Mouse (Mus musculus) lung, postnatal 4 days (tissue): Measurements from ENCODE around the gene Dnah14.

Experiments used
- DNase-seq, 2 experiments: peaks; one replicate each; pipeline ENCODE4 v3.0.0; 2021

Gene Dnah14

GRCm38 (mm10) chr1:181793541-181793940 lies 217.2 kb downstream of the Dnah14 start:
- peak; percentile 74 to 77 for DNase-seq

GRCm38 (mm10) chr1:181799911-181800310 lies 223.6 kb downstream of the Dnah14 start:
- no peak for DNase-seq

GRCm38 (mm10) chr1:181800667-181801066 lies 224.3 kb downstream of the Dnah14 start:
- peak; percentile 13 to 70 for DNase-seq

- DNase-seq = no peak
Observed at GRCm38 (mm10) chr1:181811481-181812223, 235.3 kb downstream of the Dnah14 start.

GRCm38 (mm10) chr1:181826716-181827115 lies 250.4 kb downstream of the Dnah14 start:
- DNase-seq = no peak

GRCm38 (mm10) chr1:181828365-181828764 lies 252.0 kb downstream of the Dnah14 start:
- peak in 1 of 2 experiments; percentile 28 for DNase-seq

- DNase-seq = no peak
Observed at GRCm38 (mm10) chr1:181832720-181833119, 256.4 kb downstream of the Dnah14 start.

GRCm38 (mm10) chr1:181833143-181833542 lies 256.8 kb downstream of the Dnah14 start:
- no peak for DNase-seq

- no peak for DNase-seq
Observed at GRCm38 (mm10) chr1:181838111-181838510, 261.8 kb downstream of the Dnah14 start.

GRCm38 (mm10) chr1:181839746-181840366 lies 263.5 kb downstream of the Dnah14 start:
- DNase-seq = peak in 1 of 2 experiments; percentile 39

- no peak for DNase-seq
Observed at GRCm38 (mm10) chr1:181841396-181841795, 265.0 kb downstream of the Dnah14 start.

GRCm38 (mm10) chr1:181841864-181842672 lies 265.7 kb downstream of the Dnah14 start:
- DNase-seq = peak; percentile 98 to 99

- peak in 1 of 2 experiments; percentile 27 for DNase-seq
Observed at GRCm38 (mm10) chr1:181842781-181843180, 266.4 kb downstream of the Dnah14 start, which contains the start of gene Lbr. Gene Lbr (minus strand): TSS chr1:181843046.

- no peak for DNase-seq
Observed at GRCm38 (mm10) chr1:181844874-181845547, 268.7 kb downstream of the Dnah14 start.

- no peak for DNase-seq
Observed at GRCm38 (mm10) chr1:181845767-181846166, 269.4 kb downstream of the Dnah14 start.

GRCm38 (mm10) chr1:181847396-181847795 lies 271.0 kb downstream of the Dnah14 start:
- no peak for DNase-seq

GRCm38 (mm10) chr1:181848210-181848609 lies 271.9 kb downstream of the Dnah14 start:
- no peak for DNase-seq

- DNase-seq = no peak
Observed at GRCm38 (mm10) chr1:181850441-181850840, 274.1 kb downstream of the Dnah14 start.

GRCm38 (mm10) chr1:181851521-181852310 lies 275.4 kb downstream of the Dnah14 start:
- DNase-seq = peak in 1 of 2 experiments; percentile 67

GRCm38 (mm10) chr1:181852466-181852865 lies 276.1 kb downstream of the Dnah14 start:
- DNase-seq = peak; percentile 49 to 55

GRCm38 (mm10) chr1:181853081-181853736 lies 276.9 kb downstream of the Dnah14 start:
- peak; percentile 76 to 83 for DNase-seq
